Mouse (Mus musculus): ENCODE data around the gene Vmn1r29.
"Not testable (repeated sequence)": the region's sequence is repeated elsewhere in the genome, so short reads cannot be mapped to it uniquely, and the experiment has no call there.

The Vmn1r29 gene

GRCm38 (mm10) chr6:58301249-58301648 lies at the start of gene Vmn1r29:
TSS of gene Vmn1r29 (plus strand) at chr6:58301549.
- no peak for DNase-seq (ENCODE audit: low spot score)

DNA sequence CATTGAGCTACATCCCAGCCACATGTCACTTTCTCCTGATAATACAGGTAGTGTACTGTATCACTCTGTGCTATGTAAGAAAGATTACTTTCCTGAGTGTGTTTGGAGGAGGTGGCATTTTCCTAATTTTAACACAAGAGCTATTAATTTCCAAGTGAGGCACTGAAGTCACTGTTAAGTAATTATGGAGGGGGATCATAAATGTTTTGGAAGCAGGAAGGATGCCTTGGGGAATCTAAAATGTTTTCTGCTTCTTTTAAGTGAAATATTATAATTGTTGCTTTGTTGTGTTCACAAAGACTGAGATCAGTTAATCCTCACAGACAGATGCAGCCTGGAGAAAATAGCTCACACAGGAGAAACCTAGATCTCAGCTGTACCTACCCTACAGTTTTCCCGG lies 39.6 kb upstream of the Vmn1r29 start, which contains the start of gene Vmn1r28:
Gene Vmn1r28, plus strand, starts transcription at position 301 of the 400 bp plus-strand sequence.
- DNase-seq (ENCODE audit: low spot score) = no peak

- DNase-seq (ENCODE audit: low spot score) = not testable (repeated sequence)
Observed at GRCm38 (mm10) chr6:58279661-58280060, 21.7 kb upstream of the Vmn1r29 start.

DNA sequence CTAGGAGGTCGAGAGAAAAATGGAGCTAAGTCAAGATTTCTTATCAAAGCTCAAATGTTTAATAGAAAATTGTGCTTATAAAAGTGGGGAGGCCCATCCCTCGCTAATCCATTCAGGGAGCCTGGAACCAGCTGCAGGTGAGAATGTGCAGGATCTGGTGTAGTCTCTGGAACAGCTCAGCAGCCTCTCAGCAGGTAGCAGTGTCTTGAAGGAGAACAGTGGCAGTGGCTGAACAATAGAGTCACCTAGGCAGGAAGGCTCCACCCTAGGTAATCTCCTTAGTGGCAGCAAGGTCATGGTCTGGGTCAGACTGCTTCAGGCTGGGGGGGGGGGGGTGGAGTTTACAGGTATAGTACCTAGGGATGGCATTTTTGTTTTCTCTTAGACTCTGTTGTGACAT lies 9.1 kb upstream of the Vmn1r29 start:
- DNase-seq (ENCODE audit: low spot score) = no peak

DNA sequence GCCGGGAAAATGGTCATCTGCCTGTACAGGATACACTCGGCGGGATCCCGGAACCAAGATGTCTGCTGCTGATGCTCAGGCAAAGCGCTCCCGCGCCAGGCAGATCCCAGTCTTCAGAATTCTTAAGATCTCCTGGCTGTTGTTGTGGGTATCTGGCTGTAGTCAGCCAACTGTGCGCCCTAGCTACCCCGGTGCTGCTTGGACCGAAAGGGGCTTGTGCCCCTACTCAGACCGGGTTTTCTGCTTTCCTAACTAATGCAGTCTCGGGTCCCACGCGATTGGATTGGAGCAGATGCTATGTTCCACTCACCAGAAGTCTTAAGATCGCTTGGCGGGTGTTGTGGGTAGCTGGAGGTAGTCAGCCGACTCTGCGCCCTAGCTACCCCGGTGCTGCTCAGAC lies 2.8 kb upstream of the Vmn1r29 start:
- not testable (repeated sequence) for DNase-seq (ENCODE audit: low spot score)

- not testable (repeated sequence) for DNase-seq (ENCODE audit: low spot score)
Observed at GRCm38 (mm10) chr6:58330686-58331085, 29.3 kb downstream of the Vmn1r29 start.

All from urinary bladder, postnatal 14 days (tissue).